Mouse (Mus musculus): Measurements from ENCODE around the gene Qtrt1. TPM values are rescaled to one million over a fixed set of nuclear protein-coding genes. Genes with fewer than 3 reads are reported as not detected.
A peak's percentile ranks its signal among the peaks of the same experiment; 100 is the strongest.
"Not testable (repeated sequence)": the region's sequence is repeated elsewhere in the genome, so short reads cannot be mapped to it uniquely, and the experiment has no call there.

Gene Qtrt1
- polyA plus RNA-seq, 1 experiment: 48.2 TPM

GRCm38 (mm10) chr9:21456246-21456929 lies 44.8 kb downstream of the Qtrt1 start:
- Histone ChIP-seq H3K4me3 (ENCODE audit: control insufficient read depth, insufficient read depth, low read length) (no peak overlapping the region), H3K27me3 (ENCODE audit: control insufficient read depth, insufficient read depth, low read length) (no peaks in the 10 kb centered on the region; the same call in 1 of the 2 replicates), H3K27ac (ENCODE audit: control insufficient read depth, insufficient read depth, low read length) (no peak overlapping the region), H3K36me3 (ENCODE audit: control insufficient read depth, insufficient read depth, low read length) (peaks cover 9% of the 10 kb centered on the region; the same call in 1 of the 2 replicates), H3K4me1 (replicated peaks; ENCODE audit: control insufficient read depth, insufficient read depth, low read length) (peaks cover 47% of the 10 kb centered on the region)
- 93% methylated on average over 7 of the region's 7 CpGs for WGBS
- TF ChIP-seq POLR2A (IDR thresholded peaks at IDR 0.05; ENCODE audit: control insufficient read depth, extremely low read depth, insufficient read depth, low read length, poor library complexity): no peak
- TF ChIP-seq CTCF (IDR thresholded peaks at IDR 0.05; ENCODE audit: borderline replicate concordance, control insufficient read depth, extremely low read depth, insufficient read depth, low read length, poor library complexity): no peak
- DNase-seq: no peak

GRCm38 (mm10) chr9:21456930-21457634 lies 45.4 kb downstream of the Qtrt1 start:
- Histone ChIP-seq H3K27ac (ENCODE audit: control insufficient read depth, insufficient read depth, low read length) (0 out of 2 replicates have a peak overlapping the region, but pooled peaks have one; percentile 12), H3K4me1 (replicated peaks; ENCODE audit: control insufficient read depth, insufficient read depth, low read length) (peaks cover 47% of the 10 kb centered on the region), H3K27me3 (ENCODE audit: control insufficient read depth, insufficient read depth, low read length) (no peaks in the 10 kb centered on the region; the same call in 1 of the 2 replicates), H3K4me3 (ENCODE audit: control insufficient read depth, insufficient read depth, low read length) (no peak overlapping the region), H3K36me3 (ENCODE audit: control insufficient read depth, insufficient read depth, low read length) (peaks cover 9% of the 10 kb centered on the region; the same call in 1 of the 2 replicates)
- DNase-seq: no peak
- TF ChIP-seq CTCF (IDR thresholded peaks at IDR 0.05; ENCODE audit: borderline replicate concordance, control insufficient read depth, extremely low read depth, insufficient read depth, low read length, poor library complexity) (no peak), POLR2A (IDR thresholded peaks at IDR 0.05; ENCODE audit: control insufficient read depth, extremely low read depth, insufficient read depth, low read length, poor library complexity) (no peak)
- 23% methylated on average over 10 of the region's 10 CpGs for WGBS

- H3K4me3 ChIP-seq (ENCODE audit: control insufficient read depth, insufficient read depth, low read length): no peak overlapping the region
- DNase-seq: no peak
- H3K36me3 ChIP-seq (ENCODE audit: control insufficient read depth, insufficient read depth, low read length): peaks cover 9% of the 10 kb centered on the region; the same call in 1 of the 2 replicates
- no peak overlapping the region for H3K27ac ChIP-seq (ENCODE audit: control insufficient read depth, insufficient read depth, low read length)
- TF ChIP-seq CTCF (IDR thresholded peaks at IDR 0.05; ENCODE audit: borderline replicate concordance, control insufficient read depth, extremely low read depth, insufficient read depth, low read length, poor library complexity) (no peak), POLR2A (IDR thresholded peaks at IDR 0.05; ENCODE audit: control insufficient read depth, extremely low read depth, insufficient read depth, low read length, poor library complexity) (no peak)
- H3K4me1 ChIP-seq (replicated peaks; ENCODE audit: control insufficient read depth, insufficient read depth, low read length): peaks cover 53% of the 10 kb centered on the region
- WGBS: 98% methylated on average over 3 of the region's 3 CpGs
- no peaks in the 10 kb centered on the region; the same call in 1 of the 2 replicates for H3K27me3 ChIP-seq (ENCODE audit: control insufficient read depth, insufficient read depth, low read length)
These were observed 47.2 kb downstream of the Qtrt1 start for GRCm38 (mm10) chr9:21458821-21459220.

DNA sequence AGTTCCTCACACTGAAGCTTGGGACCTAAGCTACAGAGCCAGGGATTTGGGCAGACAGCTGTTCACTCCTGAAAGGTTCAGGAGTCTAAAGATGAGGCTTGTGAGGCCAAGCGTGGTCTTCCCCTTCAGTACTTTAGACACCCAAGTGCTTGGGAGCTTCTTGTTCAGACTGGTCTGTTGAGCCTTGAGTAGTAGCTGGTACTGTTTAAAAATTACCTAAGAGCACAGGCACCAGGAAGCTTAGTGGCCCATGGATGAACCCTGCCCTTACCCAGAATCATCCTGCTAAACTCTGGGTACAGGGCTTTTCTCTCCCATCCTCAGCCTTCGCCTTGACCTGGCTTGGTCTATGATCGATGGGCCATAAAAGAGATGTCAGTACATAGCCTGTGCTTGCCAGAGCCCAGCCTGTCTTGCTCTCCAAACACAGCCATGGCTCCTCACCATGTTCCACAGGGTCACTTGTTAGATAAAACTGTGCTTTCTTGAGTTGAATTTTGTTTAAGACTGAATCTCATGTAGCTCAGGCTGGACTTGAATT lies 48.8 kb downstream of the Qtrt1 start:
- H3K36me3 ChIP-seq (ENCODE audit: control insufficient read depth, insufficient read depth, low read length): peaks cover 9% of the 10 kb centered on the region; the same call in 1 of the 2 replicates
- no peak for TF ChIP-seq POLR2A (IDR thresholded peaks at IDR 0.05; ENCODE audit: control insufficient read depth, extremely low read depth, insufficient read depth, low read length, poor library complexity)
- H3K4me3 ChIP-seq (ENCODE audit: control insufficient read depth, insufficient read depth, low read length): no peak overlapping the region
- WGBS: 92% methylated on average over 3 of the region's 3 CpGs
- no peaks in the 10 kb centered on the region; the same call in 1 of the 2 replicates for H3K27me3 ChIP-seq (ENCODE audit: control insufficient read depth, insufficient read depth, low read length)
- DNase-seq: no peak
- no peak overlapping the region for H3K27ac ChIP-seq (ENCODE audit: control insufficient read depth, insufficient read depth, low read length)
- H3K4me1 ChIP-seq (replicated peaks; ENCODE audit: control insufficient read depth, insufficient read depth, low read length): peaks cover 55% of the 10 kb centered on the region

- Histone ChIP-seq H3K4me1 (replicated peaks; ENCODE audit: control insufficient read depth, insufficient read depth, low read length) (peaks cover 37% of the 10 kb centered on the region), H3K27me3 (ENCODE audit: control insufficient read depth, insufficient read depth, low read length) (no peaks in the 10 kb centered on the region), H3K27ac (ENCODE audit: control insufficient read depth, insufficient read depth, low read length) (peak overlapping the region; percentile 66), H3K4me3 (ENCODE audit: control insufficient read depth, insufficient read depth, low read length) (no peak overlapping the region), H3K36me3 (ENCODE audit: control insufficient read depth, insufficient read depth, low read length) (peaks cover 27% of the 10 kb centered on the region)
- DNase-seq: peak; percentile 13
- WGBS: 40% methylated on average over 5 of the region's 5 CpGs
- no peak for TF ChIP-seq POLR2A (IDR thresholded peaks at IDR 0.05; ENCODE audit: control insufficient read depth, extremely low read depth, insufficient read depth, low read length, poor library complexity)
These were observed 51.5 kb downstream of the Qtrt1 start for GRCm38 (mm10) chr9:21463138-21463590.

GRCm38 (mm10) chr9:21463766-21464564 lies 52.3 kb downstream of the Qtrt1 start:
- Histone ChIP-seq H3K4me3 (ENCODE audit: control insufficient read depth, insufficient read depth, low read length) (no peak overlapping the region), H3K27ac (ENCODE audit: control insufficient read depth, insufficient read depth, low read length) (peak overlapping the region; percentile 66), H3K27me3 (ENCODE audit: control insufficient read depth, insufficient read depth, low read length) (no peaks in the 10 kb centered on the region), H3K36me3 (ENCODE audit: control insufficient read depth, insufficient read depth, low read length) (peaks cover 26% of the 10 kb centered on the region), H3K4me1 (replicated peaks; ENCODE audit: control insufficient read depth, insufficient read depth, low read length) (peaks cover 37% of the 10 kb centered on the region)
- TF ChIP-seq CTCF (IDR thresholded peaks at IDR 0.05; ENCODE audit: borderline replicate concordance, control insufficient read depth, extremely low read depth, insufficient read depth, low read length, poor library complexity) (no peak), POLR2A (IDR thresholded peaks at IDR 0.05; ENCODE audit: control insufficient read depth, extremely low read depth, insufficient read depth, low read length, poor library complexity) (no peak)
- peak; percentile 12 for DNase-seq
- WGBS: 70% methylated on average over 3 of the region's 3 CpGs

- H3K27me3 ChIP-seq (ENCODE audit: control insufficient read depth, insufficient read depth, low read length); H3K4me3 ChIP-seq (ENCODE audit: control insufficient read depth, insufficient read depth, low read length): not testable (repeated sequence)
- peak overlapping the region; percentile 54; the same call in 1 of the 2 replicates for H3K27ac ChIP-seq (ENCODE audit: control insufficient read depth, insufficient read depth, low read length)
- H3K4me1 ChIP-seq (replicated peaks; ENCODE audit: control insufficient read depth, insufficient read depth, low read length): peaks cover 37% of the 10 kb centered on the region
- peak; percentile 22 for DNase-seq
- 59% methylated on average over 7 of the region's 7 CpGs for WGBS
- H3K36me3 ChIP-seq (ENCODE audit: control insufficient read depth, insufficient read depth, low read length): peaks cover 29% of the 10 kb centered on the region
These were observed 52.9 kb downstream of the Qtrt1 start for GRCm38 (mm10) chr9:21464565-21464928.
